Mouse (Mus musculus): ENCODE data around the gene Gal3st4. TPM values are rescaled to one million over a fixed set of nuclear protein-coding genes. Genes with fewer than 3 reads are reported as not detected.
"Not testable (repeated sequence)": the region's sequence is repeated elsewhere in the genome, so short reads cannot be mapped to it uniquely, and the experiment has no call there.

Gene Gal3st4
- polyA plus RNA-seq, 1 experiment from 2014 or later = 2.3 TPM

DNA sequence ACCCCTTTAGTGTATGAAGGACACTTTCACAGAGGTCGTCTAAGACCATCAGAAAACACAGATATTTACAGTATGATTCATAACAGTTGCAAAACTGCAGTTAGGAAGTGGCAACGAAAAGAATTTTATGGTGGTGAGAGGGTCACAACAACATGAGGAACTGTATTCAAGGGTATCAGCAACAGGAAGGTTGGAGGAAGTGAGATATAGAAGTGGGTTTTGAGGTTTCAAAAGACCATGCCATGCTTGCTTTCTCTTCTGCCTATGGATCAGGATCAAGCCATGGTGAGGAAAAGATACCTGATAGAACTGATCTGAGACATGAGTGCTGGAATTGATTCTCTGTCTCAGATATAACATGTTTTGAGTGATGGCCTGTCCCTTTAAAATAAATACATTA, 45.3 kb downstream of the Gal3st4 start:
- H3K27me3 ChIP-seq (ENCODE audit: insufficient read depth, low read length) = no peaks in the 10 kb centered on the region
- no peak for ATAC-seq (ENCODE audit: low FRiP score, low TSS enrichment)
- no peak overlapping the region for H3K9ac ChIP-seq (replicated peaks; ENCODE audit: low read length)
- H3K36me3 ChIP-seq (ENCODE audit: insufficient read depth, low read length) = no peaks in the 10 kb centered on the region
- H3K4me3 ChIP-seq (ENCODE audit: low read length) = no peak overlapping the region
- WGBS = 72% methylated on average over 2 of the region's 2 CpGs
- no peak overlapping the region for H3K27ac ChIP-seq (ENCODE audit: low read length)
- H3K9me3 ChIP-seq (ENCODE audit: low read length) = no peaks in the 10 kb centered on the region
- H3K4me1 ChIP-seq (ENCODE audit: insufficient read depth, low read length) = no peaks in the 10 kb centered on the region
- H3K4me2 ChIP-seq (replicated peaks; ENCODE audit: low read depth, low read length) = no peak overlapping the region

DNA sequence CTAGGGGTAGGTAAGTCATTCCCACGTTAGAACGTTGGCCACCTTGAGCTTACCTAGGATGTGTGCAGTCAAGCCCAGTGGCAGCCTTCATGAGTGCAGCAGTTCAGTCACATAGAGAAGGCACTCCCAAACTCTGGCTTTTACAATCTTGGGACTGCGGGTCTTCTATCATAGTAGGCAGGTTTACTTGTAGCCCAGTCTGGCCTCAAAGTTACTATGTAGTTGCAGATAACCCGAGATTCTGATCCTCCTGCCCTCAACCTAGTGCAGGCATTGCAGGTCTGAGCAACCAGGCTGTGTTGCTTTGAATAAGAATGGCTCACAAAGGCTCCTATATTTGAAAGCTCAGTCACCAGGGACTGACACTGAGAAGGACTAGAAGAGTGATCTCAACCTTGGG, 46.1 kb downstream of the Gal3st4 start:
- ATAC-seq (ENCODE audit: low FRiP score, low TSS enrichment) = no peak
- Histone ChIP-seq H3K9me3 (ENCODE audit: low read length) (no peaks in the 10 kb centered on the region), H3K36me3 (ENCODE audit: insufficient read depth, low read length) (no peaks in the 10 kb centered on the region), H3K27me3 (ENCODE audit: insufficient read depth, low read length) (no peaks in the 10 kb centered on the region), H3K4me1 (ENCODE audit: insufficient read depth, low read length) (no peaks in the 10 kb centered on the region), H3K9ac (replicated peaks; ENCODE audit: low read length) (no peak overlapping the region), H3K4me3 (ENCODE audit: low read length) (no peak overlapping the region), H3K27ac (ENCODE audit: low read length) (no peak overlapping the region), H3K4me2 (replicated peaks; ENCODE audit: low read depth, low read length) (no peak overlapping the region)
- 76% methylated on average over 4 of the region's 4 CpGs for WGBS

DNA sequence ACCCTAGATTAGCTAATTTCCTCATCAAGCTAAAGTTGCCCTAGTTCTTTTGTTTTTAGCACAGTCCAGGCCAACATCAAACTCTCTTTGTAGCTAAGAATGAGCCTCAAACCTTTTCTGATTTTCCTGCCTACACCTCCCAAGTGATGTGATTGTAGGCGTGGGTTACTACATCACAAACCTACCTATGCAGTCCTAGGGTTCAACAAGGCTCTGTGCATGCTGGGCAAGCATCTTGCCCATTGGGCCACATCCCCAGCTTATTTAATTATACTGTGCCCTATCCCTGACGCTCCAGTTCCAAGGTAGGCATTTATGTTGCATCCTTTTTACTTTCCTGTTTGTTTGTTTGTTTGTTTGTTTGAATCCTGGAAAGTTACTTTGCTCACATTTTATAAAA, 46.9 kb downstream of the Gal3st4 start, which contains the start of gene Nxpe5:
Nxpe5 (plus strand) TSS at position 199 of the 400 bp plus-strand sequence.
- Histone ChIP-seq H3K4me3 (ENCODE audit: low read length) (no peak within 1 kb of the TSS), H3K36me3 (ENCODE audit: insufficient read depth, low read length) (no peaks in the 10 kb centered on the region), H3K9ac (replicated peaks; ENCODE audit: low read length) (no peak within 1 kb of the TSS), H3K27ac (ENCODE audit: low read length) (no peak within 1 kb of the TSS), H3K9me3 (ENCODE audit: low read length) (no peaks in the 10 kb centered on the region), H3K4me2 (replicated peaks; ENCODE audit: low read depth, low read length) (no peak within 1 kb of the TSS), H3K27me3 (ENCODE audit: insufficient read depth, low read length) (no peaks in the 10 kb centered on the region), H3K4me1 (ENCODE audit: insufficient read depth, low read length) (no peaks in the 10 kb centered on the region)
- ATAC-seq (ENCODE audit: low FRiP score, low TSS enrichment) = no peak
- WGBS = 65% methylated on average over 2 of the region's 2 CpGs

DNA sequence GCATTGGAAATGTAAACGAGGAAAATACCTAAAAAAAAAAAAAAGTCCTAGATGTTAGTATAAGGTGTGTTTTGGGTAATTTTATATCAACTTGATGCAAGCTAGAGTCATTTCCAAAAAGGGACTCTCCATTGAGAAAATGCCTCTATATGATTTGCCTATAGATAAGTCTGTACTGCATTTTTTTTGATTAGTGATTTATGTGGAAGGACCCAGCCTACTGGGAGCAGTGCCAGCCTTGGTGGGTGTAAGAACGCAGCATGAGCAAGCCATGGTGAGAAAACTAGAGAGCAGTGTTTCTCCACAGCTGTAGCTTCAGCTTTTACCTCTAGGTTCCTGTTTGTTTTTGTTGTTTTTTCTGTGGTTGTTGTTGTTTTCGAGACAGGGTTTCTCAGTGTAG, 49.4 kb downstream of the Gal3st4 start:
- Histone ChIP-seq H3K9me3 (ENCODE audit: low read length) (no peaks in the 10 kb centered on the region), H3K27me3 (ENCODE audit: insufficient read depth, low read length) (no peaks in the 10 kb centered on the region), H3K4me2 (replicated peaks; ENCODE audit: low read depth, low read length) (no peak overlapping the region), H3K4me1 (ENCODE audit: insufficient read depth, low read length) (0 out of 2 replicates have a peak, but pooled peaks cover 4% of the 10 kb centered on the region), H3K36me3 (ENCODE audit: insufficient read depth, low read length) (no peaks in the 10 kb centered on the region), H3K4me3 (ENCODE audit: low read length) (no peak overlapping the region), H3K9ac (replicated peaks; ENCODE audit: low read length) (no peak overlapping the region), H3K27ac (ENCODE audit: low read length) (no peak overlapping the region)
- ATAC-seq (ENCODE audit: low FRiP score, low TSS enrichment) = no peak
- 53% methylated on average over 3 of the region's 3 CpGs for WGBS

DNA sequence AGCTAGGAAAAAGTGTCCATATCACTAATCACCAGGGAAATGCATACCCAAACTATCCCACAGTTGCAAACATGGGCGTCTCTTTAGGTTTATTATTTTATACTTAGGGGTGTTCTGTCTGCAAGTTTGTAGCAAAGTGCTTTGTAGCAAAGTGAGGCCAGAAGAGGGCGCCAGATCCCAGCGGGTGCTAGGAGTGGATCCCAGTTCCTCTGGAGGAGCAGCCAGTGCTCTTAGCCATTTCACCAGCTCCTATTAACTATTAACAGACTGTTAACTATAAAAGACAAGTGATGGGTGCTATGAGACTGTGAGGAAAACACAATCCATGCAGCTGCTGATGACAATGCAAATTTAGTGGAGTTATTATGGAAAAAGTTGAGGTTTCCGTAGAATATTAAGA, 50.5 kb downstream of the Gal3st4 start:
- Histone ChIP-seq H3K4me2 (replicated peaks; ENCODE audit: low read depth, low read length) (no peak overlapping the region), H3K9me3 (ENCODE audit: low read length) (peaks cover 5% of the 10 kb centered on the region; the same call in 1 of the 2 replicates), H3K27me3 (ENCODE audit: insufficient read depth, low read length) (no peaks in the 10 kb centered on the region), H3K4me1 (ENCODE audit: insufficient read depth, low read length) (0 out of 2 replicates have a peak, but pooled peaks cover 4% of the 10 kb centered on the region), H3K27ac (ENCODE audit: low read length) (no peak overlapping the region), H3K9ac (replicated peaks; ENCODE audit: low read length) (no peak overlapping the region), H3K4me3 (ENCODE audit: low read length) (no peak overlapping the region), H3K36me3 (ENCODE audit: insufficient read depth, low read length) (no peaks in the 10 kb centered on the region)
- ATAC-seq (ENCODE audit: low FRiP score, low TSS enrichment) = peak; percentile 81; the same call in 1 of the 2 replicates
- WGBS = 22% methylated on average over 4 of the region's 4 CpGs

DNA sequence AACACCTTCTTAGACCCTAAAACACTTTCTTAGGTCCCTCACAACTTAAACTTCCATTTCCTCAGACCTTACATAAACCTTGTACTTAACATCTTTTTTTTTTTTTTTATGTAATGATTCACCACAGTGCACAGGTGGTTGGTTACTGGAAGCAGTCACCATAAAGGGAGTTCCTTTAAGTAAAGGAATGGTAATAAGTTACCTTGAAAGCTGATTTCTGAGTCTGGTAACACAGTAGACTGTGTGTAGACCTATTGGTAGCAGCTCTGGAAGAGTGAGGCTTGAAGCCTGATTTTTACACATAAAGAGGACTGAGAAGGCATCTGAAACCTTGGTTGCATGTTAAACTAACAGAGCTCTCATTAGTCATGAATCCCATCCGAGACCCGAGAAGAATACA, 52.8 kb downstream of the Gal3st4 start:
- Histone ChIP-seq H3K9me3 (ENCODE audit: low read length) (peaks cover 21% of the 10 kb centered on the region), H3K4me1 (ENCODE audit: insufficient read depth, low read length) (0 out of 2 replicates have a peak, but pooled peaks cover 4% of the 10 kb centered on the region), H3K9ac (replicated peaks; ENCODE audit: low read length) (no peak overlapping the region), H3K36me3 (ENCODE audit: insufficient read depth, low read length) (no peaks in the 10 kb centered on the region), H3K27ac (ENCODE audit: low read length) (peak overlapping the region; percentile 79), H3K27me3 (ENCODE audit: insufficient read depth, low read length) (no peaks in the 10 kb centered on the region), H3K4me2 (replicated peaks; ENCODE audit: low read depth, low read length) (no peak overlapping the region), H3K4me3 (ENCODE audit: low read length) (no peak overlapping the region)
- 20% methylated on average over 2 of the region's 2 CpGs for WGBS
- ATAC-seq (ENCODE audit: low FRiP score, low TSS enrichment) = peak; percentile 89

DNA sequence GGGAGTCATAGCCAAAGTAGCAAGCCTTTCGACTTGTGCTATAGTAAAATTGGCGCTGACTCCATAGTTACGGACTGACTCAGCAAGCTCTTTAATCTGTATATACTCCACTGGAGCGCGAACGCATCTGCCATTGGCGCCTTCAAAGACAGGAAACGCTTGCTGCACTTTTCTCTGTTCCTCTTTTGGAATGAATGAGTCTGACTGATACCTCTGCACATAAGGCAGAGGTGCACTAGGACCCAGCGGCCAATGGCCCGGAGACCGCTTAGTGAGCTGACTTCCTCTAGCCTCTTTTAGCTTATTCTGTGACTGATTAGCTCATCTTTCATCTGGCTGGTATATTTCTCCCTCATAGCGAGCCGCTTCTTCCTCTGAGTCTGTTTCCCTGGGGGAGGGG, 56.0 kb downstream of the Gal3st4 start:
- H3K9ac ChIP-seq (replicated peaks; ENCODE audit: low read length); H3K36me3 ChIP-seq (ENCODE audit: insufficient read depth, low read length); H3K27ac ChIP-seq (ENCODE audit: low read length); H3K27me3 ChIP-seq (ENCODE audit: insufficient read depth, low read length); H3K4me1 ChIP-seq (ENCODE audit: insufficient read depth, low read length); H3K4me2 ChIP-seq (replicated peaks; ENCODE audit: low read depth, low read length); H3K4me3 ChIP-seq (ENCODE audit: low read length); ATAC-seq (ENCODE audit: low FRiP score, low TSS enrichment): not testable (repeated sequence)
- WGBS = 94% methylated on average over 13 of the region's 13 CpGs
- peaks cover 21% of the 10 kb centered on the region for H3K9me3 ChIP-seq (ENCODE audit: low read length)

Other genes with a start within 250 kb of the Gal3st4 start
- gene Smok3c, start 219.6 kb downstream of the Gal3st4 start, polyA plus RNA-seq (2015; fragmentation: Nextera tagmentation; extraction: Ambion mirVana) = not detected in 2 replicates
- gene Zkscan1, start 187.8 kb downstream of the Gal3st4 start, polyA plus RNA-seq (2015; fragmentation: Nextera tagmentation; extraction: Ambion mirVana) = 22.7 and 25.7 TPM in 2 replicates
- 73.4 and 76.4 TPM in 2 replicates for gene Zscan21, start 155.9 kb downstream of the Gal3st4 start, polyA plus RNA-seq (2015; fragmentation: Nextera tagmentation; extraction: Ambion mirVana)
- 22.1 and 29.5 TPM in 2 replicates for gene Zfp113, start 117.1 kb downstream of the Gal3st4 start, polyA plus RNA-seq (2015; fragmentation: Nextera tagmentation; extraction: Ambion mirVana)
- gene Cops6, start 111.8 kb downstream of the Gal3st4 start, polyA plus RNA-seq (2015; fragmentation: Nextera tagmentation; extraction: Ambion mirVana) = 348 and 375 TPM in 2 replicates
- 26.1 and 29.5 TPM in 2 replicates for gene Ap4m1, start 100.8 kb downstream of the Gal3st4 start, polyA plus RNA-seq (2015; fragmentation: Nextera tagmentation; extraction: Ambion mirVana)
- gene Mcm7, start 100.4 kb downstream of the Gal3st4 start, polyA plus RNA-seq (2015; fragmentation: Nextera tagmentation; extraction: Ambion mirVana) = 223 and 230 TPM in 2 replicates
- gene Taf6, start 85.4 kb downstream of the Gal3st4 start, polyA plus RNA-seq (2015; fragmentation: Nextera tagmentation; extraction: Ambion mirVana) = 104 and 109 TPM in 2 replicates
- gene Cnpy4, start 85.4 kb downstream of the Gal3st4 start, polyA plus RNA-seq (2015; fragmentation: Nextera tagmentation; extraction: Ambion mirVana) = 64.7 and 67.0 TPM in 2 replicates
- gene Mblac1, start 78.5 kb downstream of the Gal3st4 start, polyA plus RNA-seq (2015; fragmentation: Nextera tagmentation; extraction: Ambion mirVana) = 9.6 and 11.2 TPM in 2 replicates
- gene Nxpe5, start 46.9 kb downstream of the Gal3st4 start, polyA plus RNA-seq (2015; fragmentation: Nextera tagmentation; extraction: Ambion mirVana) = 0.06 TPM in 2 replicates
- 61.2 and 70.0 TPM in 2 replicates for gene Lamtor4, start 17.4 kb downstream of the Gal3st4 start, polyA plus RNA-seq (2015; fragmentation: Nextera tagmentation; extraction: Ambion mirVana)
- 5.0 and 6.6 TPM in 2 replicates for gene BC037034, start 8.8 kb downstream of the Gal3st4 start, polyA plus RNA-seq (2015; fragmentation: Nextera tagmentation; extraction: Ambion mirVana)
- gene Gm43720, start 7.1 kb upstream of the Gal3st4 start, polyA plus RNA-seq (2015; fragmentation: Nextera tagmentation; extraction: Ambion mirVana) = 0.15 and 0.28 TPM in 2 replicates
- gene Gpc2, start 7.2 kb upstream of the Gal3st4 start, polyA plus RNA-seq (2015; fragmentation: Nextera tagmentation; extraction: Ambion mirVana) = 31.2 and 32.8 TPM in 2 replicates
- 4.3 TPM in 2 replicates for gene Stag3, start 7.4 kb upstream of the Gal3st4 start, polyA plus RNA-seq (2015; fragmentation: Nextera tagmentation; extraction: Ambion mirVana)
- 0.17 TPM in 1 of 2 replicates, not detected in the other for gene Pvrig, start 69.1 kb upstream of the Gal3st4 start, polyA plus RNA-seq (2015; fragmentation: Nextera tagmentation; extraction: Ambion mirVana)
- gene Zfp157, start 168.6 kb upstream of the Gal3st4 start, polyA plus RNA-seq (2015; fragmentation: Nextera tagmentation; extraction: Ambion mirVana) = 35.3 and 44.1 TPM in 2 replicates

All from kidney, embryonic 16.5 days (tissue).